Mouse (Mus musculus) forebrain, postnatal 0 days (tissue): ENCODE measurements at regions not wholly inside any gene's neighbourhood (a gene's known extent, or its start where the extent isn't known, plus 50 kb on each side); places are given as distances from the start of the nearest gene placed in this dataset.

Experiments used
- ATAC-seq: fragments of 200-750 bp; cut with Nextera tagmentation; 2 replicates; pipeline ENCODE4 v1.8.0; 2017; ENCODE audit warnings: mild to moderate bottlenecking, moderate library complexity
- DNase-seq: peaks from one replicate; pipeline ENCODE4 v3.0.0-alpha.2; 2015
- H3K27ac ChIP-seq: fragments of 300-500 bp; sonication (generic); 2 replicates; pipeline ENCODE4 v1.5.1; 2014; ENCODE audit warnings: low read depth, mild to moderate bottlenecking, antibody characterized with exemption, low read length, moderate library complexity, mixed read lengths
- H3K27me3 ChIP-seq: fragments of 300-500 bp; sonication (generic); 2 replicates; pipeline ENCODE4 v1.6.1; 2014; ENCODE audit warnings: mild to moderate bottlenecking, low read length, mixed read lengths; ENCODE audit not compliant: insufficient read depth
- H3K36me3 ChIP-seq: fragments of 300-500 bp; sonication (generic); 2 replicates; pipeline ENCODE4 v1.6.1; 2014; ENCODE audit warnings: mild to moderate bottlenecking, moderate library complexity; ENCODE audit not compliant: insufficient read depth
- H3K4me1 ChIP-seq: fragments of 300-500 bp; sonication (generic); 2 replicates; pipeline ENCODE4 v1.6.1; 2014; ENCODE audit warnings: antibody characterized with exemption; ENCODE audit not compliant: insufficient read depth
- H3K4me2 ChIP-seq: fragments of 300-500 bp; sonication (generic); 2 replicates; pipeline ENCODE4 v1.6.1; 2014; ENCODE audit warnings: low read depth, mild to moderate bottlenecking, moderate library complexity
- H3K4me3 ChIP-seq: fragments of 300-500 bp; sonication (generic); 2 replicates; pipeline ENCODE4 v1.5.1; 2014; ENCODE audit warnings: low read depth, low read length, mixed read lengths
- H3K9ac ChIP-seq: fragments of 300-500 bp; sonication (generic); 2 replicates; pipeline ENCODE4 v1.6.1; 2014; ENCODE audit warnings: mild to moderate bottlenecking
- H3K9me3 ChIP-seq: fragments of 300-500 bp; sonication (generic); 2 replicates; pipeline ENCODE4 v1.6.1; 2016; ENCODE audit warnings: low read length
- CTCF ChIP-seq: sonication (generic); IDR thresholded peaks from 2 replicates; pipeline ENCODE4 v1.5.1; 2016; ENCODE audit warnings: antibody characterized with exemption, control low read depth, low read depth
- WGBS: fragments of 180-500 bp; shearing (Covaris S2); extraction: QIAGEN DNeasy Blood & Tissue Kit; methylation state at CpG from one replicate; pipeline ENCODE4 v1.1.7; 2014; 5-methylcytosine and 5-hydroxymethylcytosine counted together

DNA sequence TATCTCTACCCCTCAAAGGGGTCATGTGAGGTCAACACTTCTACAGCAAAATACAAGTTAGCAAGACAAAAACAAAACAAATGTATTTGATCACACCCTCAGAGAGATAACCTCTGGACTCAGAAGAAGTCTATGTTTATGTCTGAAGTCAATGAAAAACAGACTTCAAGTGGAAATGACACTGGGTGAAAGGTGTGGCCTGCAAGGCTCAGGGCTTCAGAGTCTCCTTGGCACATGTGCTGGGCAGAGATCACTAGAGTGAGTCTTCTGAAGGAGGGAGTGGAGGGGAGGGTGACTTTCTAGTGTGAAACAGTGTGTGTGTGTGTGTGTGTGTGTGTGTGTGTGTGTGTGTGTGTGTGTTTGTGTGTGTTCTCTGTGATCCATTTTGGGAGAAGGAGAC lies 68.2 kb downstream of the Il12a start:
- no peaks in the 10 kb centered on the region for H3K27me3 ChIP-seq
- 0 out of 2 replicates have a peak overlapping the region, but pooled peaks have one; percentile 29 for H3K27ac ChIP-seq
- H3K9me3 ChIP-seq: no peaks in the 10 kb centered on the region
- no peaks in the 10 kb centered on the region for H3K4me1 ChIP-seq
- TF ChIP-seq CTCF: no peak
- ATAC-seq (no peak), DNase-seq (no peak)
- no peak overlapping the region for H3K4me3 ChIP-seq
- no peak overlapping the region for H3K4me2 ChIP-seq
- no peaks in the 10 kb centered on the region for H3K36me3 ChIP-seq
- H3K9ac ChIP-seq: no peak overlapping the region

DNA sequence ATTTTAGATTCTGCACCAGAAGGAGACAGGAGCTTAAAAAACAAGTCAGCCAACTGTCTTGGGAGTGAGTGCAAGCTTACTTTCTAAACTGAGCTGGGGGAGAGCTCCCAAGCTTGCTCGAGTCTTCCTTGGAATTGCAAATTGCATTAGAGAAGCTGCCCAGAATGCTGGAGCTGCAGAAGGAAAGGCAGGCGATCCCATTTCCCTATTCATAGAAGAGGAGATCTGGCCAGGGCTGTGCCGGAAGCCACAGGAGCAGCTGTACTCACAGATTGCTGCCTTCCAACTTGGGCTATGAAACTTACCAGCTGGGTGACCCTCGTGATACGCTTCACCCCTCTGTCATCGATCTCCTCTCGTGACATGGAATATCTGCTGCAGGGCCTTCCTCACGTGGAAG lies 68.9 kb downstream of the Il12a start:
- H3K4me3 ChIP-seq: no peak overlapping the region
- H3K9me3 ChIP-seq: no peaks in the 10 kb centered on the region
- H3K4me1 ChIP-seq: no peaks in the 10 kb centered on the region
- ATAC-seq (peak; percentile 93), DNase-seq (peak; percentile 74)
- H3K27me3 ChIP-seq: no peaks in the 10 kb centered on the region
- peak overlapping the region; percentile 51; the same call in 1 of the 2 replicates for H3K27ac ChIP-seq
- H3K9ac ChIP-seq: no peak overlapping the region
- H3K4me2 ChIP-seq: no peak overlapping the region
- no peak for TF ChIP-seq CTCF
- WGBS: 39% methylated on average over 8 of the region's 8 CpGs
- H3K36me3 ChIP-seq: no peaks in the 10 kb centered on the region

DNA sequence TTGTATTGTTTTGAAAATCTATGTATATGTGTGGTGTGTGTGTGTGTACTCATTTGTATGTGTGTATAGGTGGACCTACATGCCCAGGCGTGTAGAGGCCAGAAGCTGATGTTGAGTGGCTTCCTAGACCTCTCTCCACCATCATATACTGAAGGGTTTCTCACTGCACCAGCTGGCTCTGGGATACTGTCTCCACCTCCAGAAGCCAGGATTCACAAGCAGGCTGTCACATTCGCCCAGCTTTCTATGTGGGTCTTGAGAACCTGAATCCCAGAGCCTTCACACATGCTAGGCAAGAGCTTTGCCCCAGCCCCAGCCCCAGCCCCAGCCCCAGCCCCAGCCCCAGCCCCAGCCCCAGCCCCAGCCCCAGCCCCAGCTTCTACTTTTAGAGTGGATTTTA lies 70.4 kb downstream of the Il12a start:
- TF ChIP-seq CTCF: no peak
- Histone ChIP-seq H3K9me3 (no peaks in the 10 kb centered on the region), H3K27me3 (no peaks in the 10 kb centered on the region), H3K4me1 (no peaks in the 10 kb centered on the region), H3K9ac (no peak overlapping the region), H3K4me3 (no peak overlapping the region), H3K4me2 (no peak overlapping the region), H3K27ac (no peak overlapping the region), H3K36me3 (no peaks in the 10 kb centered on the region)
- DNase-seq (no peak), ATAC-seq (no peak)
- WGBS: 83% methylated on average over 2 of the region's 2 CpGs

DNA sequence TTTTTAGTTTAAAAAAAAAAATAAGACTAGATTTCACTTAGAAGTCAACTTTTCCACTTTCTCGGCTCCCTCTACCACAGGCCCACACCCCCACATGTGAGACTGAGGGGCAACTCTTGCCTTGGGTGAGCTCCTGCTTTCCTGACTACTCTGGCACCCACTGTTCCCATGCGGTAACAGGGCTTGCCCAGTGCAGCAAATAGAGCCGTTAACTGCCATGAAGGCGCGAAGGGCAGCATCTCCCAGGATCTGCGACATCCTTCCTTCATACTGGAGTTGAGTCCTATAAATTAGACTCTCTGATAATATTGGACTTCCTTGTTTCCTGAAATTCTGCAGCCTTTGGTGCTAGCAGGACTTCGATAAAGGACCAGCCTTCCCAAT lies 70.8 kb downstream of the Il12a start:
- ATAC-seq (no peak), DNase-seq (no peak)
- no peaks in the 10 kb centered on the region for H3K4me1 ChIP-seq
- no peaks in the 10 kb centered on the region for H3K27me3 ChIP-seq
- H3K9ac ChIP-seq: no peak overlapping the region
- H3K4me2 ChIP-seq: no peak overlapping the region
- no peak overlapping the region for H3K4me3 ChIP-seq
- no peaks in the 10 kb centered on the region for H3K36me3 ChIP-seq
- TF ChIP-seq CTCF: no peak
- 85% methylated on average over 7 of the region's 7 CpGs for WGBS
- H3K9me3 ChIP-seq: no peaks in the 10 kb centered on the region
- no peak overlapping the region for H3K27ac ChIP-seq

- Histone ChIP-seq H3K9ac (no peak overlapping the region), H3K27ac (no peak overlapping the region), H3K27me3 (no peaks in the 10 kb centered on the region), H3K4me3 (no peak overlapping the region), H3K36me3 (no peaks in the 10 kb centered on the region), H3K4me1 (no peaks in the 10 kb centered on the region), H3K4me2 (no peak overlapping the region), H3K9me3 (no peaks in the 10 kb centered on the region)
- TF ChIP-seq CTCF: no peak
- no peak for ATAC-seq
- 64% methylated on average over 11 of the region's 11 CpGs for WGBS
- no peak for DNase-seq
Measured at GRCm38 (mm10) chr3:68761626-68762331, 71.3 kb downstream of the Il12a start.

DNA sequence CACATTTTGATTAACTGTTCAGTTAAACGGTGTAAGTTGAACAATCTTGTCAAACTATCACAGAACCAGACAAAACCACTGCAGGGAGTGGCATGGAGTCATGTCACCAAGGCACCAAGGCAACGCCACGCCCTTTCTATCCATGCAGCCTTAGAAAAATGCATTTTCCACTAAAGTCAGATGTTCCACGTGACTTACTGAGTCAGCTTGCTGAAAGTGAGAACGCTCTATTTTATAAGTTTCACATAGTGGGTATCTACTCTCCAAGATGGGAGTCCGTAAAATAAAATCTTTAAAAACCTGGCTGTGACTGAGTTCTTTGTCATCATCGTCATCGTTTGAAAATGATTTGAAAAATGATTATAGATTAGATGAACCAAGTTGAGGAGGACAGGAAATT lies 72.5 kb downstream of the Il12a start:
- no peak for ATAC-seq
- no peak overlapping the region for H3K9ac ChIP-seq
- H3K4me3 ChIP-seq: no peak overlapping the region
- H3K9me3 ChIP-seq: no peaks in the 10 kb centered on the region
- no peak for DNase-seq
- H3K36me3 ChIP-seq: no peaks in the 10 kb centered on the region
- no peaks in the 10 kb centered on the region for H3K27me3 ChIP-seq
- no peaks in the 10 kb centered on the region for H3K4me1 ChIP-seq
- no peak overlapping the region for H3K4me2 ChIP-seq
- WGBS: 90% methylated on average over 8 of the region's 8 CpGs
- no peak overlapping the region for H3K27ac ChIP-seq
- no peak for TF ChIP-seq CTCF

GRCm38 (mm10) chr3:68764336-68764735 lies 73.9 kb downstream of the Il12a start:
- H3K36me3 ChIP-seq: no peaks in the 10 kb centered on the region
- DNase-seq (no peak), ATAC-seq (no peak)

More at GRCm38 (mm10) chr3:68764336-68764735, 73.9 kb downstream of the Il12a start:
- 94% methylated on average over 4 of the region's 4 CpGs for WGBS
- no peak for TF ChIP-seq CTCF
- Histone ChIP-seq H3K4me1 (no peaks in the 10 kb centered on the region), H3K4me3 (no peak overlapping the region), H3K4me2 (no peak overlapping the region), H3K27ac (no peak overlapping the region), H3K9ac (no peak overlapping the region), H3K27me3 (no peaks in the 10 kb centered on the region), H3K9me3 (no peaks in the 10 kb centered on the region)
